Mouse (Mus musculus) intestine, embryonic 16.5 days (tissue): Measurements from ENCODE around the gene Cox11. TPM values are rescaled to one million over a fixed set of nuclear protein-coding genes. Genes with fewer than 3 reads are reported as not detected.
A peak's percentile ranks its signal among the peaks of the same experiment; 100 is the strongest.

Experiments used
- ATAC-seq: fragments of 200-750 bp; cut with Nextera tagmentation; 2 replicates; pipeline ENCODE4 v1.8.0; 2017; ENCODE audit warnings: moderate TSS enrichment, moderate library complexity
- H3K27ac ChIP-seq: fragments of 300-500 bp; sonication (generic); 2 replicates; pipeline ENCODE4 v1.5.1; 2014; ENCODE audit warnings: mild to moderate bottlenecking, low read length
- H3K27me3 ChIP-seq: fragments of 300-500 bp; sonication (generic); replicated peaks from 2 replicates; pipeline ENCODE4 v1.6.1; 2014; ENCODE audit warnings: low read length, control low read depth, mixed read lengths; ENCODE audit not compliant: control insufficient read depth, insufficient read depth
- H3K36me3 ChIP-seq: fragments of 300-500 bp; sonication (generic); 2 replicates; pipeline ENCODE4 v1.6.1; 2014; ENCODE audit warnings: low read length, control low read depth; ENCODE audit not compliant: control insufficient read depth, insufficient read depth
- H3K4me1 ChIP-seq: fragments of 300-500 bp; sonication (generic); 2 replicates; pipeline ENCODE4 v1.6.1; 2014; ENCODE audit warnings: low read length, control low read depth, mixed read lengths; ENCODE audit not compliant: control insufficient read depth, insufficient read depth
- H3K4me2 ChIP-seq: fragments of 300-500 bp; sonication (generic); 2 replicates; pipeline ENCODE4 v1.6.1; 2014; ENCODE audit warnings: low read depth, low read length, control low read depth
- H3K4me3 ChIP-seq: fragments of 300-500 bp; sonication (generic); 2 replicates; pipeline ENCODE4 v1.5.1; 2014; ENCODE audit warnings: mild to moderate bottlenecking, low read length
- H3K9ac ChIP-seq: fragments of 300-500 bp; sonication (generic); 2 replicates; pipeline ENCODE4 v1.6.1; 2014; ENCODE audit warnings: low read depth, low read length
- H3K9me3 ChIP-seq: fragments of 300-500 bp; sonication (generic); 2 replicates; pipeline ENCODE4 v1.6.1; 2016; ENCODE audit warnings: low read length, control low read depth; ENCODE audit not compliant: control insufficient read depth
- WGBS: fragments of 180-500 bp; shearing (Covaris S2); extraction: QIAGEN DNeasy Blood & Tissue Kit; methylation state at CpG from one replicate; pipeline ENCODE4 v1.1.7; 2014; 5-methylcytosine and 5-hydroxymethylcytosine counted together
- polyA plus RNA-seq: library from polyadenylated mRNA; unstranded; fragments of >200 nt; fragmentation: Nextera tagmentation; extraction: Ambion mirVana; gene quantifications from 2 replicates; pipeline ENCODE4 v1.2.1, GENCODE M21; 2015

Cox11 gene
- polyA plus RNA-seq, 1 experiment from 2014 or later = 25.9 TPM

GRCm38 (mm10) chr11:90657527-90657926, 19.6 kb downstream of the Cox11 start:
- Histone ChIP-seq H3K9ac (no peak overlapping the region), H3K36me3 (peaks cover 12% of the 10 kb centered on the region), H3K4me3 (no peak overlapping the region), H3K27ac (no peak overlapping the region), H3K9me3 (no peaks in the 10 kb centered on the region), H3K4me2 (no peak overlapping the region), H3K4me1 (no peaks in the 10 kb centered on the region), H3K27me3 (no peaks in the 10 kb centered on the region)
- ATAC-seq = no peak
- WGBS = 84% methylated on average over 12 of the region's 12 CpGs

- H3K27me3 ChIP-seq = no peaks in the 10 kb centered on the region
- peaks cover 23% of the 10 kb centered on the region for H3K4me1 ChIP-seq
- H3K36me3 ChIP-seq = peaks cover 6% of the 10 kb centered on the region
- 84% methylated on average over 4 of the region's 4 CpGs for WGBS
- ATAC-seq = no peak
- H3K27ac ChIP-seq = no peak overlapping the region
- no peak overlapping the region for H3K4me3 ChIP-seq
- H3K9me3 ChIP-seq = no peaks in the 10 kb centered on the region
- H3K4me2 ChIP-seq = no peak overlapping the region
- no peak overlapping the region for H3K9ac ChIP-seq
Observed at GRCm38 (mm10) chr11:90660662-90661061, 22.7 kb downstream of the Cox11 start.

- no peaks in the 10 kb centered on the region for H3K36me3 ChIP-seq
- H3K4me2 ChIP-seq = no peak overlapping the region
- ATAC-seq = peak; percentile 65
- H3K27me3 ChIP-seq = no peaks in the 10 kb centered on the region
- WGBS = 54% methylated on average over 3 of the region's 3 CpGs
- H3K4me1 ChIP-seq = peaks cover 35% of the 10 kb centered on the region
- H3K27ac ChIP-seq = peak overlapping the region; percentile 81; the same call in 1 of the 2 replicates
- H3K9ac ChIP-seq = no peak overlapping the region
- no peaks in the 10 kb centered on the region for H3K9me3 ChIP-seq
- H3K4me3 ChIP-seq = no peak overlapping the region
Observed at GRCm38 (mm10) chr11:90663052-90663451, 25.1 kb downstream of the Cox11 start.

GRCm38 (mm10) chr11:90663618-90664297, 25.8 kb downstream of the Cox11 start:
- Histone ChIP-seq H3K4me3 (no peak overlapping the region), H3K27ac (peak overlapping the region; percentile 81), H3K9me3 (no peaks in the 10 kb centered on the region), H3K4me1 (peaks cover 35% of the 10 kb centered on the region), H3K27me3 (no peaks in the 10 kb centered on the region), H3K4me2 (0 out of 2 replicates have a peak overlapping the region, but pooled peaks have one; percentile 14), H3K36me3 (no peaks in the 10 kb centered on the region), H3K9ac (no peak overlapping the region)
- no peak for ATAC-seq
- 45% methylated on average over 5 of the region's 5 CpGs for WGBS

- H3K4me2 ChIP-seq = peak overlapping the region; percentile 25
- peak; percentile 54; the same call in 1 of the 2 replicates for ATAC-seq
- no peaks in the 10 kb centered on the region for H3K27me3 ChIP-seq
- WGBS = 3% methylated on average over 8 of the region's 8 CpGs
- no peaks in the 10 kb centered on the region for H3K36me3 ChIP-seq
- no peak overlapping the region for H3K9ac ChIP-seq
- no peaks in the 10 kb centered on the region for H3K9me3 ChIP-seq
- no peak overlapping the region for H3K4me3 ChIP-seq
- peak overlapping the region; percentile 81 for H3K27ac ChIP-seq
- H3K4me1 ChIP-seq = peaks cover 35% of the 10 kb centered on the region
Observed at GRCm38 (mm10) chr11:90664345-90664986, 26.5 kb downstream of the Cox11 start.

- H3K4me1 ChIP-seq = peaks cover 35% of the 10 kb centered on the region
- H3K9me3 ChIP-seq = no peaks in the 10 kb centered on the region
- ATAC-seq = peak; percentile 39; the same call in 1 of the 2 replicates
- no peaks in the 10 kb centered on the region for H3K27me3 ChIP-seq
- H3K36me3 ChIP-seq = no peaks in the 10 kb centered on the region
- H3K4me3 ChIP-seq = no peak overlapping the region
- no peak overlapping the region for H3K9ac ChIP-seq
- H3K27ac ChIP-seq = peak overlapping the region; percentile 81
- H3K4me2 ChIP-seq = peak overlapping the region; percentile 25; the same call in 1 of the 2 replicates
- 14% methylated on average over 6 of the region's 6 CpGs for WGBS
Observed at GRCm38 (mm10) chr11:90665161-90665560, 27.2 kb downstream of the Cox11 start.

GRCm38 (mm10) chr11:90666144-90666757, 28.3 kb downstream of the Cox11 start:
- Histone ChIP-seq H3K4me2 (peak overlapping the region; percentile 30), H3K36me3 (no peaks in the 10 kb centered on the region), H3K27ac (peak overlapping the region; percentile 81), H3K4me1 (peaks cover 35% of the 10 kb centered on the region), H3K4me3 (no peak overlapping the region), H3K9me3 (no peaks in the 10 kb centered on the region), H3K9ac (no peak overlapping the region), H3K27me3 (no peaks in the 10 kb centered on the region)
- ATAC-seq = peak; percentile 91
- 45% methylated on average over 3 of the region's 3 CpGs for WGBS

- peak; percentile 32 for ATAC-seq
- peak overlapping the region; percentile 81 for H3K27ac ChIP-seq
Observed at GRCm38 (mm10) chr11:90666916-90667315, 28.9 kb downstream of the Cox11 start.

GRCm38 (mm10) chr11:90667325-90667724, 29.4 kb downstream of the Cox11 start:
- Histone ChIP-seq H3K9me3 (no peaks in the 10 kb centered on the region), H3K27me3 (no peaks in the 10 kb centered on the region), H3K4me3 (no peak overlapping the region), H3K4me2 (no peak overlapping the region), H3K9ac (no peak overlapping the region), H3K36me3 (no peaks in the 10 kb centered on the region), H3K4me1 (peaks cover 35% of the 10 kb centered on the region), H3K27ac (no peak overlapping the region)
- ATAC-seq = no peak
- WGBS = 80% methylated on average over 6 of the region's 6 CpGs

More at GRCm38 (mm10) chr11:90666916-90667315, 28.9 kb downstream of the Cox11 start:
- WGBS = 68% methylated on average over 4 of the region's 4 CpGs
- H3K4me2 ChIP-seq = peak overlapping the region; percentile 30
- no peak overlapping the region for H3K9ac ChIP-seq
- no peaks in the 10 kb centered on the region for H3K9me3 ChIP-seq
- no peaks in the 10 kb centered on the region for H3K27me3 ChIP-seq
- H3K4me1 ChIP-seq = peaks cover 35% of the 10 kb centered on the region
- H3K36me3 ChIP-seq = no peaks in the 10 kb centered on the region
- H3K4me3 ChIP-seq = no peak overlapping the region
